Mouse (Mus musculus) CH12.LX (cell line): ENCODE data around the gene Gm7879. TPM values are rescaled to one million over a fixed set of nuclear protein-coding genes. Genes with fewer than 3 reads are reported as not detected.

ENCODE experiments used
- DNase-seq: peaks from one replicate; pipeline ENCODE4 v3.0.0-alpha.2; 2013; ENCODE audit errors: extremely low read depth
- H3K27ac ChIP-seq: 2 replicates; pipeline ENCODE4 v1.5.1; 2012; ENCODE audit warnings: low read depth, mild to moderate bottlenecking, control low read depth, moderate library complexity; ENCODE audit not compliant: insufficient read depth
- H3K27me3 ChIP-seq: replicated peaks from 2 replicates; pipeline ENCODE3; 2012; ENCODE audit warnings: inconsistent platforms
- H3K36me3 ChIP-seq, 2 experiments: replicated peaks in 1 of 2; 2 replicates each; pipeline versions ENCODE3 to v1.6.1; 2012; ENCODE audit warnings: inconsistent platforms in 1 of 2, low read length in 1 of 2, mild to moderate bottlenecking in 1 of 2, mixed read lengths in 1 of 2, moderate library complexity in 1 of 2; ENCODE audit not compliant: control insufficient read depth in 1 of 2, insufficient read depth in 1 of 2
- H3K4me1 ChIP-seq, 2 experiments: 2 replicates each; pipeline ENCODE4 v1.6.1; 2012; ENCODE audit warnings: inconsistent platforms in 1 of 2, moderate library complexity in 1 of 2; ENCODE audit not compliant: insufficient read depth in 2 of 2, control insufficient read depth in 1 of 2
- H3K4me2 ChIP-seq: 2 replicates; pipeline ENCODE4 v1.6.1; 2012; ENCODE audit warnings: low read depth, mild to moderate bottlenecking, control low read depth; ENCODE audit not compliant: poor library complexity, insufficient read depth, severe bottlenecking
- H3K4me3 ChIP-seq, 3 experiments: fragments of 150-350 bp in 1 of 3; sonication (generic) in 1 of 3; replicated peaks in 1 of 3; 2 replicates each; pipeline versions ENCODE3 to v1.5.1; 2011 to 2012; ENCODE audit warnings: low read depth in 2 of 3, low read length in 2 of 3, mild to moderate bottlenecking in 2 of 3, moderate library complexity in 2 of 3, control low read depth in 1 of 3, improper control_type of control experiment in 1 of 3, inconsistent platforms in 1 of 3, mixed read lengths in 1 of 3; ENCODE audit not compliant: poor library complexity in 1 of 3
- H3K79me2 ChIP-seq: replicated peaks from 2 replicates; pipeline ENCODE4 v1.6.1; 2012; ENCODE audit warnings: mild to moderate bottlenecking, moderate library complexity; ENCODE audit not compliant: control insufficient read depth, poor library complexity, insufficient read depth, severe bottlenecking; ENCODE audit errors: extremely low read depth
- H3K9ac ChIP-seq: 2 replicates; pipeline ENCODE4 v1.6.1; 2012; ENCODE audit warnings: low read depth, mild to moderate bottlenecking, control low read depth, moderate library complexity; ENCODE audit not compliant: insufficient read depth
- H3K9me3 ChIP-seq: replicated peaks from 2 replicates; pipeline ENCODE3; 2012; ENCODE audit warnings: low read length, inconsistent platforms, mixed read lengths
- BHLHE40 ChIP-seq: IDR thresholded peaks from 2 replicates; pipeline ENCODE4 v1.6.1; 2011; ENCODE audit warnings: mild to moderate bottlenecking, low read depth, low read length, improper control_type of control experiment
- CHD1 ChIP-seq: IDR thresholded peaks from 2 replicates; pipeline ENCODE4 v1.6.1; 2012; ENCODE audit warnings: low read depth, low read length, improper control_type of control experiment, inconsistent platforms
- CTCF ChIP-seq, 2 experiments: IDR thresholded peaks in 1 of 2; conservative IDR thresholded peaks in 1 of 2; 2 replicates each; pipeline ENCODE4 v1.5.1; 2011 to 2012; ENCODE audit warnings: low read depth in 2 of 2, low read length in 2 of 2, improper control_type of control experiment in 1 of 2, inconsistent platforms in 1 of 2, mild to moderate bottlenecking in 1 of 2, moderate library complexity in 1 of 2
- ELF1 ChIP-seq: IDR thresholded peaks from 2 replicates; pipeline ENCODE4 v1.6.1; 2014; ENCODE audit warnings: low read depth, mild to moderate bottlenecking, inconsistent platforms, low read length, improper control_type of control experiment
- ETS1 ChIP-seq: conservative IDR thresholded peaks from 2 replicates; pipeline ENCODE4 v1.6.1; 2012; ENCODE audit warnings: low read depth, mild to moderate bottlenecking, inconsistent platforms, low read length, improper control_type of control experiment, moderate library complexity
- HCFC1 ChIP-seq: IDR thresholded peaks from 2 replicates; pipeline ENCODE4 v1.6.1; 2012; ENCODE audit warnings: low read depth, mild to moderate bottlenecking, inconsistent platforms, low read length, improper control_type of control experiment
- IRF4 ChIP-seq: IDR thresholded peaks from 2 replicates; pipeline ENCODE4 v1.6.1; 2014; ENCODE audit warnings: low read depth, mild to moderate bottlenecking, inconsistent platforms, low read length, improper control_type of control experiment
- JUN ChIP-seq: IDR thresholded peaks from 2 replicates; pipeline ENCODE4 v1.6.1; 2011; ENCODE audit warnings: low read depth, mild to moderate bottlenecking, low read length, improper control_type of control experiment, moderate library complexity; ENCODE audit not compliant: insufficient read depth
- JUND ChIP-seq: conservative IDR thresholded peaks from 2 replicates; pipeline ENCODE4 v1.6.1; 2011; ENCODE audit warnings: low read depth, low read length, improper control_type of control experiment
- MAFK ChIP-seq: IDR thresholded peaks from 2 replicates; pipeline ENCODE4 v1.6.1; 2011; ENCODE audit warnings: low read length, improper control_type of control experiment; ENCODE audit not compliant: insufficient replicate concordance
- MAX ChIP-seq: IDR thresholded peaks from 2 replicates; pipeline ENCODE4 v1.6.1; 2011; ENCODE audit warnings: low read length, improper control_type of control experiment
- MXI1 ChIP-seq: IDR thresholded peaks from 2 replicates; pipeline ENCODE4 v1.6.1; 2011; ENCODE audit warnings: mild to moderate bottlenecking, low read depth, low read length, improper control_type of control experiment
- MYC ChIP-seq: IDR thresholded peaks from 2 replicates; pipeline ENCODE4 v1.6.1; 2011; ENCODE audit warnings: low read depth, mild to moderate bottlenecking, improper control_type of control experiment, low read length
- NELFE ChIP-seq: IDR thresholded peaks from 2 replicates; pipeline ENCODE4 v1.6.1; 2011; ENCODE audit warnings: low read depth, low read length, improper control_type of control experiment
- NRF1 ChIP-seq: IDR thresholded peaks from 2 replicates; pipeline ENCODE4 v1.6.1; 2014; ENCODE audit warnings: low read depth, mild to moderate bottlenecking, inconsistent platforms, low read length, improper control_type of control experiment, moderate library complexity
- PAX5 ChIP-seq: IDR thresholded peaks from 2 replicates; pipeline ENCODE4 v1.6.1; 2012; ENCODE audit warnings: low read length, inconsistent platforms, mixed read lengths
- POLR2AphosphoS2 ChIP-seq: IDR thresholded peaks from 2 replicates; pipeline ENCODE4 v1.6.1; 2011; ENCODE audit warnings: low read depth, low read length, improper control_type of control experiment
- RAD21 ChIP-seq: IDR thresholded peaks from 2 replicates; pipeline ENCODE4 v1.6.1; 2011; ENCODE audit warnings: low read depth, mild to moderate bottlenecking, low read length, improper control_type of control experiment, moderate library complexity
- RCOR1 ChIP-seq: conservative IDR thresholded peaks from 2 replicates; pipeline ENCODE4 v1.6.1; 2012; ENCODE audit warnings: low read depth, mild to moderate bottlenecking, inconsistent platforms, low read length, improper control_type of control experiment
- SMC3 ChIP-seq: IDR thresholded peaks from 2 replicates; pipeline ENCODE4 v1.6.1; 2011; ENCODE audit warnings: low read depth, low read length, improper control_type of control experiment
- TBP ChIP-seq: conservative IDR thresholded peaks from 2 replicates; pipeline ENCODE4 v1.6.1; 2011; ENCODE audit warnings: low read depth, low read length, improper control_type of control experiment
- UBTF ChIP-seq: IDR thresholded peaks from 2 replicates; pipeline ENCODE4 v1.6.1; 2012; ENCODE audit warnings: low read depth, mild to moderate bottlenecking, inconsistent platforms, low read length, improper control_type of control experiment, moderate library complexity
- USF2 ChIP-seq: conservative IDR thresholded peaks from 2 replicates; pipeline ENCODE4 v1.6.1; 2011; ENCODE audit warnings: low read depth, low read length, improper control_type of control experiment
- ZMIZ1 ChIP-seq: IDR thresholded peaks from 2 replicates; pipeline ENCODE4 v1.6.1; 2012; ENCODE audit warnings: low read depth, mild to moderate bottlenecking, inconsistent platforms, low read length, improper control_type of control experiment
- dilution Hi-C: fragments of 300-500 bp; cut with MboI; formaldehyde crosslinking; loops from 2 replicates; pipeline ENCODE4 v1.14.3; 2020; ENCODE audit warnings: low sequenced_read_pairs; ENCODE audit not compliant: extremely low pct_unique_long_range_greater_than_20kb, extremely low pct_ligation_motif_present
- in situ Hi-C: fragments of 300-500 bp; cut with MboI; formaldehyde crosslinking; loops from 3 replicates; pipeline ENCODE4 v1.14.3; 2019; ENCODE audit warnings: low sequenced_read_pairs, low pct_ligation_motif_present, low pct_unique_long_range_greater_than_20kb, mixed read lengths
- polyA plus RNA-seq: library from polyadenylated mRNA; unstranded; fragments of >175 nt; gene quantifications from 2 replicates; pipeline ENCODE4 v1.2.1, GENCODE M21; 2012; ENCODE audit warnings: low read depth; ENCODE audit not compliant: insufficient read length
- total RNA-seq, 2 experiments: library from RNA; depleted of rRNA; stranded (reverse); fragments of 300-350 nt in 1 of 2; fragments of >200 nt in 1 of 2; gene quantifications; 2 replicates each; pipeline ENCODE4 v1.2.3; 2012 to 2014

Gene Gm7879
- total and polyA plus RNA-seq, 3 experiments, result 1.0 to 16.3 (median 1.4) TPM

DNA sequence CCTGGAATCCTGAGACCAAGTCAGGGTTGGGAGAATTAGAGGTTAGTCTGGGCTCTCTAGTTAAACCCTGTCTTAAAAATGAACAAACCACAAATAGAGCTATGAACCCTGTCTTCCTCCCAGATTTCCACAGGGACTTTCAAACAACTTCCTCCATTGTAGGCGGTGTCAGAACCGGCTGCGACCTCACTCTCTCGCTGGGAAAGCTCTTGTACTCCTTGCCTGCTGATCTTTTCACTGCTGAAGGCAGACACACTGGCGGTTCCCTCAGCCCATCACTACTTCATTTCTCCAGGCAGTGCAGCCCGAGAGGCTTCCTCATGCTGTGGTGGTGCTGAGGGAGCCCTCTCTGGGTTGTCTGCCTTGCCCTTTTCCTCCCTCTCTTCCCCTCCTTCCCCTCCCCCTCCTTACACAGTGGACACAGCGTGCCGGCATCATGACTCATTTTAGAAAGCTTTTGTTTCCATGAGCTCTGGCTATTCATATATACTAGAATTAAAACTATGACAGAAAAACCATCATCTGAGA, 35.9 kb downstream of the Gm7879 start (continued):
- peak; percentile 21; the same call in 1 of the 2 replicates for TF ChIP-seq HCFC1
- no peak for TF ChIP-seq ZMIZ1
- no peak for TF ChIP-seq UBTF
- no peak; the same call in 1 of the 2 replicates for TF ChIP-seq RAD21

DNA sequence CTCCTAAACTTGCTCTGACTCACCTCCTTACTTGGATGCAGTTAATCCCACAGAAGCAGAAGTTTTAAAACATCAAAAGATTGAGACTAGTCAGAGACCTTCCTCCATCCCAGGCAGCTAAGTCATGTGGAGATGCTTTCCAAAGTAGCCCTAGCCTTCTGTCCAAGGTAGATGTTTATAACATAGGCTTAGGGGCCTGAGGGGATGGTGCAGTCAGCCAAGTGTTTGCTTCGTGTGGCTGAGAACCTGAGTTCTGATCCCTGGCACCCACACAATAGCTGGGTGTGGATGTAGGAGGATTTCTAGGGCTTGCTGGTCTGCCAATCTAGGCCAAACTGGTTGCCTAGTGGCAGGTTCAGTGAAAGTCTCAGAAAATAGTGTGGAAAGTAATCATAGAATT, 40.3 kb downstream of the Gm7879 start:
- H3K4me3 ChIP-seq, result no peak overlapping the region
- DNase-seq, result no peak
- dilution Hi-C loops (no loop called here), in situ Hi-C loops (no loop called here)
- no peaks in the 10 kb centered on the region for H3K27me3 ChIP-seq
- no peak for TF ChIP-seq MAX
- no peak for TF ChIP-seq ZMIZ1
- no peak for TF ChIP-seq MXI1
- TF ChIP-seq BHLHE40, result no peak
- TF ChIP-seq NELFE, result no peak
- no peak for TF ChIP-seq POLR2AphosphoS2
- TF ChIP-seq JUN, result no peak
- TF ChIP-seq MYC, result no peak
- no peak for TF ChIP-seq RAD21
- no peak for TF ChIP-seq TBP
- TF ChIP-seq HCFC1, result no peak
- no peak for TF ChIP-seq USF2
- TF ChIP-seq ELF1, result no peak
- peaks cover 2 to 38% of the 10 kb centered on the region in 2 experiments for H3K4me1 ChIP-seq
- no peak overlapping the region for H3K27ac ChIP-seq
- H3K4me2 ChIP-seq, result no peak overlapping the region
- H3K9ac ChIP-seq, result no peak overlapping the region
- no peaks in the 10 kb centered on the region for H3K9me3 ChIP-seq
- H3K79me2 ChIP-seq, result no peaks in the 10 kb centered on the region
- H3K36me3 ChIP-seq, result no peaks in the 10 kb centered on the region

- H3K36me3 ChIP-seq, result no peaks in the 10 kb centered on the region
- no peak for DNase-seq
- peaks cover 0 to under 1% of the 10 kb centered on the region in 2 experiments; a peak in 2 of 4 replicates for H3K4me1 ChIP-seq
- in situ Hi-C loops (no loop called here), dilution Hi-C loops (no loop called here)
- no peaks in the 10 kb centered on the region for H3K27me3 ChIP-seq
- no peak overlapping the region for H3K27ac ChIP-seq
- no peak overlapping the region for H3K4me3 ChIP-seq
- H3K79me2 ChIP-seq, result no peaks in the 10 kb centered on the region
- H3K9me3 ChIP-seq, result no peaks in the 10 kb centered on the region
- TF ChIP-seq MXI1 (no peak), BHLHE40 (no peak), UBTF (no peak), PAX5 (no peak), SMC3 (no peak), CHD1 (no peak), JUND (no peak), POLR2AphosphoS2 (no peak), MAFK (no peak), CTCF (conservative IDR thresholded peaks at IDR 0.05 in 1 of 2, IDR thresholded peaks at IDR 0.05 in 1 of 2; ENCODE audit: low read depth in 2 of 2, low read length in 2 of 2) (no peak), IRF4 (no peak), ETS1 (no peak), JUN (no peak), TBP (no peak), RCOR1 (no peak), NRF1 (no peak)
- H3K4me2 ChIP-seq, result no peak overlapping the region
- H3K9ac ChIP-seq, result no peak overlapping the region
Measured at GRCm38 (mm10) chr5:43959884-43960440, 47.0 kb downstream of the Gm7879 start.
